Comparison of ENCODE assay signal across 26 mouse cellular contexts in the genomic region with DNA sequence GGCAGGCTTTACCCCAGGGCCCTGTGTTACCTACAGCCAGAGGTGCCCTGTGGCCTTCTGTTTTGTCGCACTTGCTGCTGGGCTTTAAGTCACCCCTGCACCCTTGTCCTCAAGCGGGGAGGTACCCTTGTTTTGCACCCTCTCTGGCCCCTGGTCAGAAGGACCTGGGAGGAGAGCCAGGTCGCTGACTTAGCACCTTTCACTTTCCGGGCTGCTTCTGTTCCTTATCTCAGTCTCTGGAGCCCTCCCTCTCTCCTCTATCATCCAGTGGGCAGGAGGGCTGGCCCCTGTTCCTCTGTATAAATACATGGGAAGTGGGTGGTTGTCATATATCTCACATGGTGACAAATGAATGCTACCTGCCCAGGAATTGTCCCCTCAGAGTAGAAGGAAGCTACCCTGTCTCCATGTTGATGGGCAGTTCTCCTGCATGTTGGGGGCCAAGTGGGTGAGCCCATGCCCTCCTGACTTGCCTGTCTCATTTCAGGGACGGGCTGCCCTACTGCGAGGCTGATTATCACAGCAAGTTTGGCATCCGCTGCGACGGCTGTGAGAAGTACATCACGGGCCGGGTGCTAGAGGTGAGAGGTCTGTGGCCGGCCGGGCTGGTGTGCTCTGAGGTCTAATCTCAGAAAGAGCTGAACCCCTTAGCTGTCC. TPM values are rescaled to one million over a fixed set of nuclear protein-coding genes. Genes with fewer than 3 reads are reported as not detected.
DNase-seq lines count a peak whose midpoint lies in the region; ATAC-seq lines count a peak whose summit lies in the region.
"Had no signal": no experiment of that assay in that cellular context is flagged by ENCODE, and none has a peak within 500 bp of the region (broad histone marks: within the 10 kb centered on the region; RNA-seq: fewer than 3 reads in every experiment).

No protein-coding gene starts in this region.

- no peaks in the 10 kb centered on the region for H3K36me3 ChIP-seq in heart, embryonic 11.5 days (ENCODE audit: control insufficient read depth, insufficient read depth, low read length)
- no peaks in the 10 kb centered on the region for H3K36me3 ChIP-seq in heart, embryonic 15.5 days
- H3K36me3 ChIP-seq: embryonic facial prominence, embryonic 13.5 days; forebrain, embryonic 12.5 days; hindbrain, embryonic 10.5 days; limb, embryonic 12.5 days; midbrain, embryonic 12.5 days had no signal

- no peak overlapping the region for H3K4me3 ChIP-seq in heart, embryonic 11.5 days (ENCODE audit: low read depth, low read length)
- H3K4me3 ChIP-seq in heart, embryonic 15.5 days: no peak overlapping the region
- H3K4me3 ChIP-seq: embryonic facial prominence, embryonic 13.5 days; erythroblast, embryonic 14.5 days; forebrain, embryonic 12.5 days; hindbrain, embryonic 10.5 days; limb, embryonic 12.5 days; midbrain, embryonic 12.5 days; neural tube, embryonic 15.5 days had no signal

- 46% methylated on average over 13 of the region's 13 CpGs for WGBS in heart, embryonic 11.5 days (ENCODE audit: insufficient replicate concordance)
- WGBS in heart, embryonic 15.5 days: 36% methylated on average over 13 of the region's 13 CpGs

- DNase-seq in heart, adult 18-20 months: peak; percentile 68 to 78
- DNase-seq in heart, adult 8-10 months (ENCODE audit: low spot score): peak; percentile 25
- DNase-seq in heart, postnatal 4 days: peak; percentile 49
- no peak for DNase-seq in embryo, embryonic 9.5 days (ENCODE audit: extremely low spot score)
- DNase-seq in adrenal gland, postnatal 25 days: no peak
- DNase-seq in cerebellum, adult 8-10 months: no peak
- DNase-seq: cerebellum, adult 11 months; cerebellum, postnatal 10 days; gastrocnemius, postnatal 10 days; liver, postnatal 0 days; right cerebral cortex, adult 18-20 months; right cerebral cortex, postnatal 4 days had no signal

- H3K4me2 ChIP-seq in heart, embryonic 11.5 days: no peak overlapping the region
- no peak overlapping the region for H3K4me2 ChIP-seq in heart, embryonic 15.5 days
- H3K4me2 ChIP-seq: embryonic facial prominence, embryonic 13.5 days; forebrain, embryonic 12.5 days; limb, embryonic 12.5 days; liver, embryonic 11.5 days; midbrain, embryonic 12.5 days; neural tube, embryonic 15.5 days had no signal

- peaks cover 24% of the 10 kb centered on the region for H3K4me1 ChIP-seq in heart, embryonic 11.5 days (ENCODE audit: control insufficient read depth, insufficient read depth, low read length)
- H3K4me1 ChIP-seq in heart, embryonic 15.5 days (replicated peaks): peaks cover 22% of the 10 kb centered on the region

- H3K27me3 ChIP-seq in heart, embryonic 11.5 days (ENCODE audit: control insufficient read depth, insufficient read depth, low read length): 0 out of 2 replicates have a peak, but pooled peaks cover 7% of the 10 kb centered on the region
- peaks cover 7% of the 10 kb centered on the region; the same call in 1 of the 2 replicates for H3K27me3 ChIP-seq in heart, embryonic 15.5 days
- H3K27me3 ChIP-seq: limb, embryonic 12.5 days; neural tube, embryonic 15.5 days had no signal

- no peaks in the 10 kb centered on the region for H3K9me3 ChIP-seq in heart, embryonic 11.5 days (replicated peaks; ENCODE audit: control insufficient read depth, low read length)
- H3K9me3 ChIP-seq in heart, embryonic 15.5 days (replicated peaks): no peaks in the 10 kb centered on the region
- H3K9me3 ChIP-seq: embryonic facial prominence, embryonic 13.5 days; forebrain, embryonic 12.5 days; hindbrain, embryonic 10.5 days; limb, embryonic 12.5 days; midbrain, embryonic 12.5 days; neural tube, embryonic 15.5 days had no signal

- H3K27ac ChIP-seq in heart, embryonic 11.5 days (ENCODE audit: low read depth, low read length): no peak overlapping the region
- H3K27ac ChIP-seq in heart, embryonic 15.5 days: 0 out of 2 replicates have a peak overlapping the region, but pooled peaks have one; percentile 11
- H3K27ac ChIP-seq: embryonic facial prominence, embryonic 13.5 days; forebrain, embryonic 12.5 days; hindbrain, embryonic 10.5 days; kidney, postnatal 0 days; limb, embryonic 12.5 days; macrophage; midbrain, embryonic 12.5 days; neural tube, embryonic 15.5 days had no signal

- no peak for ATAC-seq in heart, embryonic 11.5 days (replicated peaks; ENCODE audit: insufficient number of reproducible peaks, low FRiP score, low TSS enrichment)
- no peak for ATAC-seq in heart, embryonic 15.5 days (replicated peaks; ENCODE audit: insufficient number of reproducible peaks, insufficient read depth, low FRiP score, low read depth)
- ATAC-seq: intestine, postnatal 0 days; liver, postnatal 0 days; lung, postnatal 0 days had no signal

- no peak overlapping the region for H3K9ac ChIP-seq in heart, embryonic 11.5 days (ENCODE audit: low read depth, low read length)
- no peak overlapping the region for H3K9ac ChIP-seq in heart, embryonic 15.5 days
- H3K9ac ChIP-seq: embryonic facial prominence, embryonic 13.5 days; forebrain, embryonic 12.5 days; limb, embryonic 12.5 days; liver, postnatal 0 days; midbrain, embryonic 12.5 days; neural tube, embryonic 15.5 days had no signal

RNA-seq across cellular contexts. Expression of gene Ablim2, which starts 54.1 kb away (rescaled TPM):
- 10 to 100 TPM; 21.4 to 24.4 TPM for total RNA-seq in heart, adult 18-20 months (2021)
- polyA plus RNA-seq in heart, embryonic 11.5 days (2014; fragmentation: Nextera tagmentation; extraction: Ambion mirVana): 1.9 and 2.5 TPM in 2 replicates
- 10 to 100 TPM; 18.5 to 28.5 (median 20.9) TPM for total RNA-seq in heart, adult 8-10 months (2022)
- polyA plus RNA-seq in heart, embryonic 15.5 days (2015; fragmentation: Nextera tagmentation; extraction: Ambion mirVana): 4.3 and 5.3 TPM in 2 replicates
- total RNA-seq in heart, postnatal 4 days (2021): 10 to 100 TPM; 10.8 to 11.7 TPM
- total RNA-seq in adrenal gland, postnatal 25 days (2021): 6.0 and 7.8 TPM in 2 replicates
- polyA plus RNA-seq: erythroblast, embryonic 14.5 days had no signal

Comparison
In these comparisons a context has a peak if more than half of its experiments do, and no peak if none do; other contexts are left out.
1. DNase-seq: peak in heart, adult 18-20 months (2 of 2), heart, adult 8-10 months (single experiment) and heart, postnatal 4 days (single experiment); none in embryo, embryonic 9.5 days (single experiment), adrenal gland, postnatal 25 days (single experiment) and cerebellum, adult 8-10 months (single experiment).